Mouse (Mus musculus) heart, postnatal 0 days (tissue): Measurements from ENCODE around the gene Ebf4.

Experiments used
- CTCF ChIP-seq: IDR thresholded peaks from 2 replicates; pipeline ENCODE4 v1.5.1; 2016; ENCODE audit warnings: antibody characterized with exemption, control low read depth, low read depth
- EP300 ChIP-seq: IDR thresholded peaks from 2 replicates; pipeline ENCODE4 v1.6.1; 2016; ENCODE audit warnings: antibody characterized with exemption, low read depth

GRCm38 (mm10) chr2:130289086-130289485 is 5.9 kb upstream of the Ebf4 start:
- TF ChIP-seq CTCF (no peak), EP300 (no peak)
